Mouse (Mus musculus): ENCODE data around the gene Gm266.

DNA sequence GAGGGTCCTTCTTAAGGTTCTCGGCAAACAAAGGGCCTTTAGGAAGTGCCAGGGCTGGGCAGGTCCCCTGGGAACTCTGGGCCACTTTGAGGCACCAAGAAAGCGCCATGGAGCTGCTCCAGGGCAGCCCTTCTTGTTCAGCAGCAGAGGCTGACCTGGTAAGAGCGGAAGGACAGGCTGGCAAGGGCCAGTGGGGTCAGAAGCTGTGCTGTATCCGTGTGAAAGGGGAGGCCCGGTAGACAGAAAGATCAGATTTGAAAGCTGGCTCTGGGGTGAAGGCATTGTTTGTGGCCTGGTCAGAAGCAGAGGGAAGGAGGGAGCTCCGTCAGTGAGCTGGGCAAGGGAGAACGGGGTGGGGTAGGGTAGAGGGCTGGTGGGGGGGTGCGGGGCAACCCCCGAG lies 38.3 kb downstream of the Gm266 start:
- TF ChIP-seq TAL1 (IDR thresholded peaks at IDR 0.05; ENCODE audit: low read length) (no peak), GATA1 (IDR thresholded peaks at IDR 0.05; ENCODE audit: low read length) (no peak)

Measured in erythroblast, embryonic 14.5 days (primary cell).